Mouse (Mus musculus): ENCODE data around the gene Mob3b. TPM values are rescaled to one million over a fixed set of nuclear protein-coding genes. Genes with fewer than 3 reads are reported as not detected.

The Mob3b gene
- polyA plus RNA-seq, 1 experiment, result not detected

DNA sequence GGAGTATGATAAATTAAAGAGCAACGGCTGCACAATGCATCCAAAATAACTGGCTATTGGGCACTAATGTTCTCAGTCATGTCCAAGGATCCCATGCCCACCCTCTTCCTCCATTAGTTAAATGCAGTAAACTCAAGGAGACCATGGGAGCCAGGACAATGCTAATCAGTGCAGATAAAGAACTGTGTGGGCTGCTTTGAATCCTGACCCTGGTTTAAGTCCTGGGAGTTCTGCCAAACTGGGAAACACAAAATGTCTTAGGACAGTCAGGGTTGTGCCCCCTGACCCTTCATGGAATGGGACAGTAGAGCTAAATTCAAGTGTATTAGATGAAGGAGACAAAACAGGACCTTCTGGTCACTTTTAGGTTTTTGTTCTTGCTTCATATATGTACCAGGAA is 117.0 kb downstream of the Mob3b start:
- TF ChIP-seq GATA1 (IDR thresholded peaks at IDR 0.05; ENCODE audit: low read length), result no peak
- no peak for TF ChIP-seq TAL1 (IDR thresholded peaks at IDR 0.05; ENCODE audit: low read length)
- Histone ChIP-seq H3K4me3 (replicated peaks) (no peak overlapping the region), H3K9me3 (ENCODE audit: control insufficient read depth, low read length) (peaks cover 2% of the 10 kb centered on the region; the same call in 1 of the 2 replicates), H3K4me1 (ENCODE audit: control insufficient read depth) (no peaks in the 10 kb centered on the region), H3K36me3 (ENCODE audit: control insufficient read depth) (no peaks in the 10 kb centered on the region; the same call in 1 of the 2 replicates), H3K27me3 (ENCODE audit: control insufficient read depth) (no peaks in the 10 kb centered on the region)

DNA sequence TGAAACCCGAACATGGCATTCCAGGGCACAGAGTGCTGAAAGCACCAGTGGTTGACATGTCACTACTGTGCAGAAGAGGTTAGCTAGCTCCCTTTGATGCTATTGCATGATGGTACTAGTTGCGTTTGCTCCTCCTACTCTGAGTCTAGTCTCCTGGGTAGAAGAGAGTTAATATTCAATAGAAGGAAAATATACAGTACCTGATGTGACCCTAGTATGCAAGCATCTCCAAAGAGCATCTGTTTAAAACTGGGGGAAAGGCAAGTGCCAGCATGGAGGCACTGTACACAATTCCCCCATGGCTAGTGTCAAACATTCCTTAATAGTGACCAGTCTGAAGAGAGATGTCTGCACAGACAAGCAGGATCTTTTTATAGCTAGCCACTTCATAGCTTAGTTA is 119.5 kb downstream of the Mob3b start:
- no peaks in the 10 kb centered on the region for H3K4me1 ChIP-seq (ENCODE audit: control insufficient read depth)
- TF ChIP-seq GATA1 (IDR thresholded peaks at IDR 0.05; ENCODE audit: low read length) (no peak), TAL1 (IDR thresholded peaks at IDR 0.05; ENCODE audit: low read length) (no peak)
- H3K36me3 ChIP-seq (ENCODE audit: control insufficient read depth), result no peaks in the 10 kb centered on the region; the same call in 1 of the 2 replicates
- H3K27me3 ChIP-seq (ENCODE audit: control insufficient read depth), result no peaks in the 10 kb centered on the region
- no peak overlapping the region for H3K4me3 ChIP-seq (replicated peaks)
- H3K9me3 ChIP-seq (ENCODE audit: control insufficient read depth, low read length), result peaks cover 2% of the 10 kb centered on the region; the same call in 1 of the 2 replicates

DNA sequence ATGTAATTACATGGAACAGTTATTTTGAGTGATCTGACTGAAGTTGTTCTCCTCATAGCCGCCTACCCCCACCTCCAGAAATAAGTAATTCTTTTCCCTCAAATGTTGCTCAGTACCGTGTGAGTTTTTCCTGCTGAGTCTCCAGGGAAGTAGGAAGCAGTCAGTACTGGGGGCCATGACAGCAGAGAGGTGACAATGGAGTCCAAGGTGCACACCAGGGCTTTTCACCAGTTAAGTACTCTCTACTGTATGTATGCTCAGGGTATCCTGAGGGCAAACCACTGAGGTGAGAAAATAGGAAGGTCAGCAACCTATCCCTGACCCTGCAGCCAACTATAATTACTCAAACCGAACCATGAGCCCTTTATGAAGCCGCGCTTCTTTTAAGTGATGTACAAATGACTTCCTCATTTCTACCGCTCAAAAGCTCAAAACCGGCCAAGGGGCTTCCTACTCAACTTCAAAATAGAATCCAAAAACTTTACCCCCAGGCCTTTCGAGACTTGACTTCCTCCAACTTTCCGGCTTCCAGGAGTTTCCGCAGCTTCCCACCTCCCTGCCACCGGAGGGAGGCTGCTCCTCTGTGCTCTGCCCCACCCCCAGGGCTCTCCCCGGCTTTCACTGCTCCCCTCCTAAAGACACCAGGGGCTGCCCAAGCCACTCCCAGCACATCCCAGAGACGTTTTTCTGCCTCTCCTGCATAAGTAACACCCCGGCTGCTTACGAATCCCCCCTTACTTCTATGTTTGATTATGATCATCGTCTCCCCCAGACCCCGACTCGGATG is 122.6 kb downstream of the Mob3b start:
- H3K9me3 ChIP-seq (ENCODE audit: control insufficient read depth, low read length), result peaks cover 2% of the 10 kb centered on the region; the same call in 1 of the 2 replicates
- no peaks in the 10 kb centered on the region; the same call in 1 of the 2 replicates for H3K36me3 ChIP-seq (ENCODE audit: control insufficient read depth)
- TF ChIP-seq GATA1 (IDR thresholded peaks at IDR 0.05; ENCODE audit: low read length), result no peak
- TF ChIP-seq TAL1 (IDR thresholded peaks at IDR 0.05; ENCODE audit: low read length), result no peak
- no peaks in the 10 kb centered on the region for H3K27me3 ChIP-seq (ENCODE audit: control insufficient read depth)
- no peaks in the 10 kb centered on the region for H3K4me1 ChIP-seq (ENCODE audit: control insufficient read depth)
- H3K4me3 ChIP-seq (replicated peaks), result no peak overlapping the region

DNA sequence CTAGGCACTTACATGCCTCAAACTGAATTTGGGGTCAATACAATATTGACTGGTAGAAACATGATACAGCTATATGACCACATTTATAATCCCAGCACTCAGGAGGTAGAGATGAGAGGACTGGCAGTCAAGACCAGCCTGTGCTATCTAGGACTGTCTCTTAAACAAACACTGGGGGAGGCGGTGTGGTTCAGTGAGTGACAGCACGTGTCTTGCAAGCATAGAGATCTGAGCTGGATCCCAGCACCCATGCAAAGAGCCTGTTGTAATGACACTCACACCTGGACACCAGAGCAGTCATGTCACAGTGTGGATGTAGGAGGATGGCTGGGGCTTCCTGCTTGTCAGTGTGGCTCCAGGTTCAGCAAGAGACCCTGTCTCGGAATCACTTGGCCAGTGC is 124.5 kb downstream of the Mob3b start:
- Histone ChIP-seq H3K4me3 (replicated peaks) (no peak overlapping the region), H3K4me1 (ENCODE audit: control insufficient read depth) (no peaks in the 10 kb centered on the region), H3K9me3 (ENCODE audit: control insufficient read depth, low read length) (no peaks in the 10 kb centered on the region), H3K27me3 (ENCODE audit: control insufficient read depth) (no peaks in the 10 kb centered on the region), H3K36me3 (ENCODE audit: control insufficient read depth) (no peaks in the 10 kb centered on the region)
- TF ChIP-seq TAL1 (IDR thresholded peaks at IDR 0.05; ENCODE audit: low read length) (no peak), GATA1 (IDR thresholded peaks at IDR 0.05; ENCODE audit: low read length) (no peak)

DNA sequence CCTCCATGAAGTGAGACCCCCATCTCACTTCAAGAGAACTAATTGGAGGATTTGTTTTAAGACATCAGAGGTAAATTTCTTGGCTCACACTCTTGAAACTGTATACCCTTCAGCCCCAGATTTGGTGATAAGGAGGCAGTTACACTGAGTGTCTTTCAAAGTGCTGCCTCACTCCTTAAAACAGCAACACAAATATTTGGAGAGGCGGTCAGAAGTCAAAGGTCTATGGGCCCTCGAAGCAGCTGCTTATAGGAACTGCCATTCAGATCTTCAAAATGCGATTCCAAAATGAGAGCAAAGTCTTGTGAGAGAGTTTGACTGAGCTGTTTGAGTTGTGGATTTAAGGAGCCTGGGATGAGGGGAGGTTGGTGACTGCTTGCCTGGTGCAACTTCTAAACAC is 125.7 kb downstream of the Mob3b start:
- Histone ChIP-seq H3K4me3 (replicated peaks) (no peak overlapping the region), H3K9me3 (ENCODE audit: control insufficient read depth, low read length) (no peaks in the 10 kb centered on the region), H3K36me3 (ENCODE audit: control insufficient read depth) (no peaks in the 10 kb centered on the region), H3K27me3 (ENCODE audit: control insufficient read depth) (no peaks in the 10 kb centered on the region), H3K4me1 (ENCODE audit: control insufficient read depth) (no peaks in the 10 kb centered on the region)
- TF ChIP-seq TAL1 (IDR thresholded peaks at IDR 0.05; ENCODE audit: low read length) (no peak), GATA1 (IDR thresholded peaks at IDR 0.05; ENCODE audit: low read length) (no peak)

DNA sequence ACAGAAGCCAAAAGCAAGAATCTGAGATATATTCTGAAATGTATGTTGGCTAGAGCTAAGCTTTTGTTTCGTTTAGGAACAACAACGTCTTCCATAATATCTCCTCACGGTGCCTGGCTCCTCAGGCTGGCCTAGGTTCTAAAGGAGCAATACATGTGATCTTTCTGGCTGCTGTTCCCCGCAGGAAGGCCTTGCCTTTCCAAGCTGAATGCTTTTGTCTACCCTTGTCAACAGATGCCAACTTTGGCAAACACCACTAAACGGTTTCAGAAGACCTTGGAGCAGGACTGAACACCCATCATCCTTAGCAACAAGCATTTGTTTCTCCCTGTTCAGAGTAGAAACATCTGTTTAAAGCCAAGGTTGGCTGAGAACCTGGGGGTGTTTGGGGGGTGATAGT is 126.1 kb downstream of the Mob3b start:
- no peaks in the 10 kb centered on the region for H3K4me1 ChIP-seq (ENCODE audit: control insufficient read depth)
- H3K9me3 ChIP-seq (ENCODE audit: control insufficient read depth, low read length), result no peaks in the 10 kb centered on the region
- H3K4me3 ChIP-seq (replicated peaks), result no peak overlapping the region
- no peaks in the 10 kb centered on the region for H3K27me3 ChIP-seq (ENCODE audit: control insufficient read depth)
- TF ChIP-seq GATA1 (IDR thresholded peaks at IDR 0.05; ENCODE audit: low read length) (no peak), TAL1 (IDR thresholded peaks at IDR 0.05; ENCODE audit: low read length) (no peak)
- no peaks in the 10 kb centered on the region for H3K36me3 ChIP-seq (ENCODE audit: control insufficient read depth)

DNA sequence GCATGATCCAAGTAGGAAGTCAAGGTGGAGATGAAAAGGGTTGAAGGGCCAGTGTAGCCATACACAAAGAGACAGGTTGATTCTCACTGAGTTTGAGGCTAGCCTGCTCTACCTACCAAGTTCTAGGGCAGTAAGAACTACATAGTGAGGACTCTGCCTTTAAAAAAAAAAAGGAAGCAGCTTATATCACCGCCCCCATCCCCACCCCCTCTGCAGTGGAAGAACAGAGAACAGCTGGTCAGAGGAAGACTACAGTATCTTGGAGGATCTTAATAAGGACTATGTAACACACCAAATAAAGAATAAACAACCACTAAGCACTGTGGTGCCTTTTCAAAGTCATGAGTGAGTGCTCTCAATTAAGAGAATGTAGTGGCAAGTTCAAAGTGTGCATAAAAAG is 138.9 kb downstream of the Mob3b start:
- Histone ChIP-seq H3K4me1 (ENCODE audit: control insufficient read depth) (no peaks in the 10 kb centered on the region), H3K9me3 (ENCODE audit: control insufficient read depth, low read length) (no peaks in the 10 kb centered on the region), H3K27me3 (ENCODE audit: control insufficient read depth) (no peaks in the 10 kb centered on the region), H3K36me3 (ENCODE audit: control insufficient read depth) (no peaks in the 10 kb centered on the region), H3K4me3 (replicated peaks) (no peak overlapping the region)
- TF ChIP-seq GATA1 (IDR thresholded peaks at IDR 0.05; ENCODE audit: low read length) (no peak), TAL1 (IDR thresholded peaks at IDR 0.05; ENCODE audit: low read length) (no peak)

DNA sequence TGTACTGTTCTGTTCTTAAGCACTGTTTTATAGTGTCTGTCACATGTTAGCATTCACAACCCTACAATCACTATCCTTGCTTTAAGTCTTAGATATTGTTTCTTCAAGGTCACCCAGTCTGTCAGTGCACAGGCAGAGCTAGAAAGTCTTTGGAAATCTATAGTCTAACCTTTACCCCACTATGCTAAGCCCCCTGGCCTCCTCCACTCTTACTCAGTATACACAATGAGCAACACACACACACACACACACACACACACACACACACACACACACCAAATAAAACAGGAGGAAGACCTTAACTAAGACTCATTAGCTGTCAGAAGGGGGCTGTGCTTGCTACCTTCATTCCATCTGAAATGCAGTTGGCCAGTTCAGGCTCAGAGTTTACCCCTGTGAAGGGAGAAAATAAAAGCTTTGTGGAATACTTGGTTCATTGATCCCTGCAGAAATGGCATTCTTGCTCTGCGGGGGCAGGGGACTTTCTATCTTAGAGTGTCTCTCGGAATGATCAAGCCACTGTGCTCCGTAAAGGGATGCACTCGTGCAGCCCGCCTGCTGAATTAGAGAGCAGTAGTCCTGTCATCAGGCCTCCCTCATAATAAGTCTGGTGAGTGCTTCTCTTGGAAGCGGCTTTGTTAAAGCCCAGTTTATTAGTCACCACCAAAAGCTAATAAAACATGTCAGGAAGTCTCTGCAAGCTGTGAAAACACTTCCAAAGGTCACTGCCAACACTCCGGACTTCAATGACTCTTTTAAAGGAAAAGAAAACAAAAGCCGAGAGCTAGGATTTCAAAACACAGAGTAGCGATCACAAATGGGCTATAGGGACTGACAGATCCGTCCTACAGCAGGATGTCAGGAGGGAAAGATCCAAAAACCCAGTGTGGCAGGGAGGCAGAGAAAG is 144.6 kb downstream of the Mob3b start:
- TF ChIP-seq GATA1 (IDR thresholded peaks at IDR 0.05; ENCODE audit: low read length) (no peak), TAL1 (IDR thresholded peaks at IDR 0.05; ENCODE audit: low read length) (no peak)
- no peaks in the 10 kb centered on the region for H3K27me3 ChIP-seq (ENCODE audit: control insufficient read depth)
- H3K4me1 ChIP-seq (ENCODE audit: control insufficient read depth), result no peaks in the 10 kb centered on the region
- no peaks in the 10 kb centered on the region for H3K36me3 ChIP-seq (ENCODE audit: control insufficient read depth)
- no peaks in the 10 kb centered on the region for H3K9me3 ChIP-seq (ENCODE audit: control insufficient read depth, low read length)
- no peak overlapping the region for H3K4me3 ChIP-seq (replicated peaks)

Data from erythroblast, embryonic 14.5 days (primary cell).